Mouse (Mus musculus) ES-E14 (cell line): ENCODE measurements around the gene Vmn1r199. TPM values are rescaled to one million over a fixed set of nuclear protein-coding genes. Genes with fewer than 3 reads are reported as not detected.

Source experiments
- DNase-seq: peaks from one replicate; pipeline ENCODE4 v3.0.0-alpha.2; 2013; ENCODE audit warnings: low read depth, low spot score
- H3K27ac ChIP-seq: 2 replicates; pipeline ENCODE4 v1.5.1; 2012; ENCODE audit warnings: low read depth, mild to moderate bottlenecking, low read length, moderate library complexity, mixed read lengths; ENCODE audit not compliant: poor library complexity, insufficient read depth, severe bottlenecking
- H3K36me3 ChIP-seq: 2 replicates; pipeline ENCODE4 v1.6.1; 2012; ENCODE audit warnings: mild to moderate bottlenecking, low read length, moderate library complexity, mixed read lengths; ENCODE audit not compliant: control insufficient read depth, poor library complexity, insufficient read depth, severe bottlenecking
- H3K4me1 ChIP-seq, 2 experiments: fragments of 150-350 bp in 1 of 2; sonication (generic) in 1 of 2; 2 replicates each; pipeline ENCODE4 v1.6.1; 2012; ENCODE audit warnings: low read length in 2 of 2, mild to moderate bottlenecking in 1 of 2, mixed read lengths in 1 of 2; ENCODE audit not compliant: control insufficient read depth in 2 of 2, insufficient read depth in 2 of 2, poor library complexity in 1 of 2
- H3K4me3 ChIP-seq, 2 experiments: fragments of 150-350 bp in 1 of 2; sonication (generic) in 1 of 2; 2 replicates each; pipeline ENCODE4 v1.5.1; 2012; ENCODE audit warnings: low read length in 2 of 2, low read depth in 1 of 2, mild to moderate bottlenecking in 1 of 2, mixed read lengths in 1 of 2; ENCODE audit not compliant: insufficient read depth in 1 of 2, poor library complexity in 1 of 2, severe bottlenecking in 1 of 2
- H3K9ac ChIP-seq: 2 replicates; pipeline ENCODE4 v1.6.1; 2012; ENCODE audit warnings: low read depth, mild to moderate bottlenecking, low read length, mixed read lengths; ENCODE audit not compliant: poor library complexity, insufficient read depth, severe bottlenecking
- H3K9me3 ChIP-seq: fragments of 150-350 bp; sonication (generic); 2 replicates; pipeline ENCODE4 v1.6.1; 2012; ENCODE audit warnings: low read depth, mild to moderate bottlenecking, low read length; ENCODE audit not compliant: control insufficient read depth, insufficient read depth
- CHD2 ChIP-seq: IDR thresholded peaks from 2 replicates; pipeline ENCODE4 v1.6.1; 2014; ENCODE audit warnings: mild to moderate bottlenecking, low read depth, low read length, inconsistent platforms
- HCFC1 ChIP-seq: IDR thresholded peaks from 2 replicates; pipeline ENCODE4 v1.6.1; 2012; ENCODE audit warnings: low read length, inconsistent platforms, borderline replicate concordance; ENCODE audit not compliant: insufficient read depth
- MAFK ChIP-seq: IDR thresholded peaks from 2 replicates; pipeline ENCODE4 v1.6.1; 2014; ENCODE audit warnings: mild to moderate bottlenecking, low read depth, low read length, inconsistent platforms; ENCODE audit not compliant: insufficient read depth
- ZC3H11A ChIP-seq: IDR thresholded peaks from 2 replicates; pipeline ENCODE4 v1.6.1; 2012; ENCODE audit warnings: low read depth, mild to moderate bottlenecking, inconsistent platforms, low read length, borderline replicate concordance
- ZNF384 ChIP-seq: IDR thresholded peaks from 2 replicates; pipeline ENCODE4 v1.6.1; 2012; ENCODE audit warnings: low read depth, low read length, inconsistent platforms
- in situ Hi-C, 2 experiments: fragments of 600-800 bp; cut with MboI; formaldehyde crosslinking; loops; one replicate each; pipeline ENCODE4 v1.15.1; 2025; ENCODE audit warnings: low sequenced_read_pairs in 2 of 2, inconsistent platforms in 1 of 2; ENCODE audit not compliant: unreplicated experiment in 2 of 2
- total RNA-seq: library from RNA; depleted of rRNA; stranded (reverse); fragments of 300-350 nt; gene quantifications from 2 replicates; pipeline ENCODE4 v1.2.3, GENCODE M21; 2012; rRNA removed

Gene Vmn1r199
- total RNA-seq, 1 experiment: not detected

DNA sequence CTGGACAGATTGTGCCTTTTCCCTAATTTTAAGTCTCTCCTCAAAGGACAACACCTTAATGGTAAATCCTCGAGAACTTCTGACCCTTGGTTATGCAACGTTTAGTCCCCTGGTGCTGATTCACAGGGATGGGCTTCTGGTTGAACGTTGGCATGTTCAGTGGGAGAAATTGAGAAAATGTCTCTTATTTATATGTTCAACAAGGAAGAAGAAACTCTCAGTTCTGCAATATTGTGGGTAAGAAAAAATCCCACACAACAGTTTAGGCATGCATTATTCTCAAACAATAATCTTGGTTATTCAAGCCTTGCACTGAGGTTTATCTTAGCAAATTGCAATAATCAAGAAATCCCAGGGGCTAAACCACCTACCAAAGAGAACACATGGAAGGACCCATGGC is 3.8 kb downstream of the Vmn1r199 start:
- TF ChIP-seq CHD2: no peak
- H3K9ac ChIP-seq: no peak overlapping the region
- in situ Hi-C loops: no loop called here
- H3K4me3 ChIP-seq: no peak overlapping the region
- H3K27ac ChIP-seq: no peak overlapping the region
- no peaks in the 10 kb centered on the region for H3K4me1 ChIP-seq
- no peaks in the 10 kb centered on the region for H3K9me3 ChIP-seq
- no peak for DNase-seq
- no peaks in the 10 kb centered on the region for H3K36me3 ChIP-seq

DNA sequence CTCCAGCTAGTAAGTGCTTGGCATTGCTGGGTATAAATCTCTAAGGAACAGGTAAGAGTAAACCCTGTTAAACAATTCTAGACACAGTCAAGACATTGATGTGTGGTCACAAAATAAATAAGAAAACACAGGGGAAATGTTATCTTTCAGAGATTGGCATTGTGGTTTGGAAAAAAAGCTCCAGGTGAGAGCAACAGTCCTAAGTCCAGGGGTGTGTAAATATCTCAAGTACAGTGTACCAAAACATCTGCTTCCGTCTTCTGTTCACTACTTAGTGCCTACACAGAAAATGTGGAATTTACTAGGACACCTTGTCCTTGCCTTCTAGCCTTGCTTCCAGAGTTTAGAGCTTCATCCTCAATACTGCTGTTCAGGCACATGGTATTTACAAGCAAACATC is 7.4 kb downstream of the Vmn1r199 start:
- no peaks in the 10 kb centered on the region for H3K9me3 ChIP-seq
- H3K4me3 ChIP-seq: no peak overlapping the region
- H3K36me3 ChIP-seq: no peaks in the 10 kb centered on the region
- H3K9ac ChIP-seq: no peak overlapping the region
- no peak for TF ChIP-seq CHD2
- TF ChIP-seq ZC3H11A: no peak
- no peak for TF ChIP-seq ZNF384
- TF ChIP-seq MAFK: no peak
- no peak for TF ChIP-seq HCFC1
- in situ Hi-C loops: no loop called here
- H3K27ac ChIP-seq: no peak overlapping the region
- no peak for DNase-seq
- H3K4me1 ChIP-seq: no peaks in the 10 kb centered on the region

DNA sequence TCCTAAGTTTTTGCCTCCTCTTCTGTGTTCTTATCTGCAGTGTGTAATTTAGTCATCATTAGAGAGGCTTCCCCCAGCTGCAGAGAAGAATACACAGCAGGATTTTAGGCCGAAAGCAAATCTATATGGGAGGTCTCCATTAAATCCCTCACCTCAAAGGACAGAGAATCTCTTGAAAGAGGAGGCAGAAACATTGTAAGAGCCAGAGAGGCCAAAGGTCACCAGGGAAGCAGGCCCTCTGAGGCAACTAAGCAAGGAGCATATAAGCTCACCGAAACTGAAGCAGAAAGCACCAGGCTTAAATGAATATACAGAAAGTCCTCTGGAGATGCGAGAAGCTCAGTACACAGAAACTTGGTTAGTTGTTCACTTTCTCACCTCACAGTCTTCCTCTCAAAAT is 10.5 kb downstream of the Vmn1r199 start, which contains the start of gene Vmn1r200:
Gene Vmn1r200, plus strand, starts transcription at position 301 of the 400 bp plus-strand sequence.
- H3K4me1 ChIP-seq: no peaks in the 10 kb centered on the region
- no peak for DNase-seq
- in situ Hi-C loops: no loop called here
- no peak for TF ChIP-seq CHD2
- TF ChIP-seq ZC3H11A: no peak
- TF ChIP-seq MAFK: no peak
- no peak for TF ChIP-seq HCFC1
- no peak for TF ChIP-seq ZNF384
- no peaks in the 10 kb centered on the region for H3K36me3 ChIP-seq
- H3K9me3 ChIP-seq: no peaks in the 10 kb centered on the region
- H3K4me3 ChIP-seq: no peak within 1 kb of the TSS
- H3K9ac ChIP-seq: no peak within 1 kb of the TSS
- H3K27ac ChIP-seq: no peak within 1 kb of the TSS

DNA sequence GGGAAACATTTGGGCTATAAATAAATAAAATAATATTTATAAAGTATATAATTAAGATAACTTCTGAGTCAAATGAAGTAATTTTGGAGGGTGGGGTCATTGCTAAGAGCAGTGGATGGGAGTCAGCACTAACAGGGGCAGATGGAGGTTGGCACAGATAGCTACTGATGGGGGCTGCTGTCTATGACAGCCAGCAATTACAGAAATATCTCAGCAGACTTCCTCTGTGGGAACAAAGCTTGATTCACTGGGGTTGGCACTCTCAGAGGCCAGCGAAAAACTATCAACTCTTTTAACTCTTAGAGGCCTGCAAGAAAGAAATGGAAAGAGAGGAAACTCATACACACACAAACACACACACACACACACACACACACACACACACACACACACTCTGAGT is 23.4 kb downstream of the Vmn1r199 start:
- in situ Hi-C loops: no loop called here
- Histone ChIP-seq H3K36me3 (no peaks in the 10 kb centered on the region), H3K27ac (no peak overlapping the region), H3K9me3 (peaks cover 2% of the 10 kb centered on the region; the same call in 1 of the 2 replicates), H3K4me3 (no peak overlapping the region), H3K4me1 (no peaks in the 10 kb centered on the region), H3K9ac (no peak overlapping the region)
- DNase-seq: no peak
- TF ChIP-seq CHD2 (no peak), ZNF384 (no peak), ZC3H11A (no peak), MAFK (no peak), HCFC1 (no peak)

Other genes starting within 250 kb of the Vmn1r199 start
- gene Vmn1r191, start 195.8 kb upstream of the Vmn1r199 start, total RNA-seq: not detected in 2 replicates
- not detected in 2 replicates for gene Vmn1r192, start 188.7 kb upstream of the Vmn1r199 start, total RNA-seq
- gene Vmn1r193, start 156.7 kb upstream of the Vmn1r199 start, total RNA-seq: not detected in 2 replicates
- not detected in 2 replicates for gene Vmn1r194, start 135.6 kb upstream of the Vmn1r199 start, total RNA-seq
- gene Vmn1r195, start 109.3 kb upstream of the Vmn1r199 start, total RNA-seq: not detected in 2 replicates
- gene Vmn1r196, start 89.9 kb upstream of the Vmn1r199 start, total RNA-seq: not detected in 2 replicates
- gene Vmn1r197, start 55.2 kb upstream of the Vmn1r199 start, total RNA-seq: not detected in 2 replicates
- 0.04 TPM in 1 of 2 replicates, not detected in the other for gene Vmn1r198, start 29.5 kb upstream of the Vmn1r199 start, total RNA-seq
- not detected in 2 replicates for gene Vmn1r200, start 10.6 kb downstream of the Vmn1r199 start, total RNA-seq
- not detected in 2 replicates for gene Vmn1r201, start 92.1 kb downstream of the Vmn1r199 start, total RNA-seq
- gene Vmn1r202, start 125.6 kb downstream of the Vmn1r199 start, total RNA-seq: not detected in 2 replicates
- not detected in 2 replicates for gene Vmn1r203, start 138.3 kb downstream of the Vmn1r199 start, total RNA-seq
- gene Vmn1r204, start 173.4 kb downstream of the Vmn1r199 start, total RNA-seq: not detected in 2 replicates
- gene Vmn1r205, start 213.2 kb downstream of the Vmn1r199 start, total RNA-seq: not detected in 2 replicates
- not detected in 2 replicates for gene Vmn1r206, start 244.4 kb downstream of the Vmn1r199 start, total RNA-seq